Mouse (Mus musculus) lung, postnatal 0 days (tissue): ENCODE measurements around the gene Slc2a1. TPM values are rescaled to one million over a fixed set of nuclear protein-coding genes. Genes with fewer than 3 reads are reported as not detected.

Source experiments
- ATAC-seq: fragments of 200-750 bp; cut with Nextera tagmentation; 2 replicates; pipeline ENCODE4 v1.8.0; 2017; ENCODE audit warnings: moderate library complexity
- DNase-seq: peaks from one replicate; pipeline ENCODE4 v3.0.0-alpha.2; 2016; ENCODE audit warnings: low spot score
- H3K27ac ChIP-seq: fragments of 300-500 bp; sonication (generic); 2 replicates; pipeline ENCODE4 v1.5.1; 2014; ENCODE audit warnings: antibody characterized with exemption, mild to moderate bottlenecking, low read length, mixed read lengths
- H3K27me3 ChIP-seq: fragments of 300-500 bp; sonication (generic); replicated peaks from 2 replicates; pipeline ENCODE4 v1.6.1; 2014; ENCODE audit warnings: low read length, mixed read lengths; ENCODE audit not compliant: insufficient read depth
- H3K36me3 ChIP-seq: fragments of 300-500 bp; sonication (generic); 2 replicates; pipeline ENCODE4 v1.6.1; 2014; ENCODE audit warnings: low read length, mixed read lengths; ENCODE audit not compliant: insufficient read depth
- H3K4me1 ChIP-seq: fragments of 300-500 bp; sonication (generic); 2 replicates; pipeline ENCODE4 v1.6.1; 2014; ENCODE audit warnings: antibody characterized with exemption, low read depth, low read length, mixed read lengths; ENCODE audit not compliant: insufficient read depth
- H3K4me2 ChIP-seq: fragments of 300-500 bp; sonication (generic); replicated peaks from 2 replicates; pipeline ENCODE4 v1.6.1; 2014; ENCODE audit warnings: low read depth, mild to moderate bottlenecking, low read length, moderate library complexity, mixed read lengths
- H3K4me3 ChIP-seq: fragments of 300-500 bp; sonication (generic); 2 replicates; pipeline ENCODE4 v1.5.1; 2014; ENCODE audit warnings: low read depth, low read length
- H3K9ac ChIP-seq: fragments of 300-500 bp; sonication (generic); replicated peaks from 2 replicates; pipeline ENCODE4 v1.6.1; 2014; ENCODE audit warnings: low read depth, mild to moderate bottlenecking
- H3K9me3 ChIP-seq: fragments of 300-500 bp; sonication (generic); 2 replicates; pipeline ENCODE4 v1.6.1; 2016; ENCODE audit warnings: low read length, mixed read lengths
- CTCF ChIP-seq: IDR thresholded peaks from 2 replicates; pipeline ENCODE4 v1.5.1; 2016; ENCODE audit warnings: antibody characterized with exemption, mild to moderate bottlenecking
- EP300 ChIP-seq: IDR thresholded peaks from 2 replicates; pipeline ENCODE4 v1.6.1; 2016; ENCODE audit warnings: antibody characterized with exemption, mild to moderate bottlenecking, control low read depth
- WGBS: fragments of 180-500 bp; shearing (Covaris S2); extraction: QIAGEN DNeasy Blood & Tissue Kit; methylation state at CpG from one replicate; pipeline ENCODE4 v1.1.7; 2014; 5-methylcytosine and 5-hydroxymethylcytosine counted together
- polyA plus RNA-seq: library from polyadenylated mRNA; unstranded; fragments of >200 nt; fragmentation: Nextera tagmentation; extraction: Ambion mirVana; gene quantifications from 2 replicates; pipeline ENCODE4 v1.2.1, GENCODE M21; 2015

Gene Slc2a1
- polyA plus RNA-seq, 1 experiment from 2014 or later = 16.7 TPM

DNA sequence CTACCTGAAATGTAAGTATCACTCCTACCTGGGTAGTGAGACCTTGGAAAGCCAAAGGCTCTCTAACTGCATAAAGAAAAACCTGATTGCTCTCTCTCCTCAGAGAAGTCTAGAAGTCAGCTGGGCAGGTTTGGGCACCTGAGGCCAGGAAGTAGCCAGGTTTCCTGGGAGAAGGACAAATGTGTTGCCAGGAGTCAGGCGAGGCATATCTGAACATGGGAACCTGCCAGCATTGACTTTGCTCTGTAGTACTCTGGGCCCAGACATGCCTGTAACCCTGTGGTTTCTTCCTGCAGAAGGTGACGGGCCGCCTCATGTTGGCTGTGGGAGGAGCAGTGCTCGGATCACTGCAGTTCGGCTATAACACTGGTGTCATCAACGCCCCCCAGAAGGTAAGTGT lies 11.6 kb downstream of the Slc2a1 start:
- TF ChIP-seq EP300 (no peak), CTCF (no peak)
- no peak for DNase-seq
- Histone ChIP-seq H3K4me1 (peaks cover 14% of the 10 kb centered on the region; the same call in 1 of the 2 replicates), H3K4me2 (no peak overlapping the region), H3K27me3 (no peaks in the 10 kb centered on the region), H3K36me3 (peaks cover 5% of the 10 kb centered on the region; the same call in 1 of the 2 replicates), H3K9ac (no peak overlapping the region), H3K4me3 (no peak overlapping the region), H3K27ac (no peak overlapping the region), H3K9me3 (no peaks in the 10 kb centered on the region)
- WGBS = 88% methylated on average over 6 of the region's 6 CpGs
- no peak for ATAC-seq

GRCm38 (mm10) chr4:119121249-119121648 lies 12.7 kb downstream of the Slc2a1 start:
- no peak for TF ChIP-seq CTCF
- TF ChIP-seq EP300 = no peak
- Histone ChIP-seq H3K4me1 (peaks cover 10% of the 10 kb centered on the region; the same call in 1 of the 2 replicates), H3K27me3 (no peaks in the 10 kb centered on the region), H3K27ac (no peak overlapping the region), H3K9ac (no peak overlapping the region), H3K36me3 (peaks cover 5% of the 10 kb centered on the region; the same call in 1 of the 2 replicates), H3K4me2 (no peak overlapping the region), H3K4me3 (no peak overlapping the region), H3K9me3 (no peaks in the 10 kb centered on the region)
- DNase-seq (peak; percentile 84), ATAC-seq (peak; percentile 54)
- 35% methylated on average over 4 of the region's 4 CpGs for WGBS

- Histone ChIP-seq H3K4me2 (no peak overlapping the region), H3K4me1 (peaks cover 7% of the 10 kb centered on the region; the same call in 1 of the 2 replicates), H3K9ac (no peak overlapping the region), H3K27ac (peak overlapping the region; percentile 71), H3K27me3 (no peaks in the 10 kb centered on the region), H3K36me3 (peaks cover 5% of the 10 kb centered on the region; the same call in 1 of the 2 replicates), H3K9me3 (no peaks in the 10 kb centered on the region), H3K4me3 (no peak overlapping the region)
- 49% methylated on average over 2 of the region's 2 CpGs for WGBS
- peak; percentile 51 for ATAC-seq
- peak; percentile 42 for DNase-seq
- TF ChIP-seq EP300 (no peak), CTCF (no peak)
These were observed 16.3 kb downstream of the Slc2a1 start for GRCm38 (mm10) chr4:119124771-119125273.

DNA sequence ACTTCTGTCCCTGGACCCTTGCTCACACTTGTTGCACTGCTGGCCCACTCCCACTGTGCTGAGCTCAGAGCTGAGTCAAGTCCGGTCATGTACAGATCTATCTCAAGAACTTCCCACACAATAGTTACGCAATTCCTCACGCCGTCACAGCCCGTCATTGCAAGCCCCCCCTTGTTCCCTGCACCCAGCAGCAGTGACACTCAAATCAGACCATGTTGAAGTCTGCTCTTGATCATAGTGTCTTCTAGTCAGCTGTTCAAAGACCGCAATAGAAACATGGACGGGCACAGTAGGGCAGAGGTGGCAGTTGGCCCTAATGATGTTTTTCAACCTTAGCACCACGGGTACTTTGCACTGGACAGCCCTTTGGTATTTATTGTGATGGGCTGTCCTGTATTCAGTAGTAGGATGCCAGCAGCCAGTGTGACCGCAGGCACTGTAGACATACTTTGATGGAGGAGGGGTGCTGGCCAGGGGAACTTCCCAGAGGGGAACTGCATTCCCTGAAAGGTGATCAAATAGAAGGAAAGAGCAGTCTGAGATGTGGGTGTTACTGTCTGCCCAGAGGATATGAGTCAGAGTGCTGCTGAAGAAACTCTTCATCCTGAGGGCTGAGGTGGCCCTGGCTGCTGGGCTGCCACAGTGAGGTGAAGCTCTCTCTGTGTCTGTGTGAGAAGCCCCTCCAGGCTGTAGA lies 17.2 kb downstream of the Slc2a1 start:
- 47% methylated on average over 9 of the region's 9 CpGs for WGBS
- peaks cover 7% of the 10 kb centered on the region; the same call in 1 of the 2 replicates for H3K4me1 ChIP-seq
- no peak overlapping the region for H3K9ac ChIP-seq
- H3K27me3 ChIP-seq = no peaks in the 10 kb centered on the region
- no peaks in the 10 kb centered on the region for H3K9me3 ChIP-seq
- DNase-seq (peak; percentile 64), ATAC-seq (peak; percentile 60)
- H3K36me3 ChIP-seq = peaks cover 5% of the 10 kb centered on the region; the same call in 1 of the 2 replicates
- TF ChIP-seq EP300 (peak; percentile 41), CTCF (no peak)
- H3K27ac ChIP-seq = peak overlapping the region; percentile 71; the same call in 1 of the 2 replicates
- no peak overlapping the region for H3K4me3 ChIP-seq
- no peak overlapping the region for H3K4me2 ChIP-seq

DNA sequence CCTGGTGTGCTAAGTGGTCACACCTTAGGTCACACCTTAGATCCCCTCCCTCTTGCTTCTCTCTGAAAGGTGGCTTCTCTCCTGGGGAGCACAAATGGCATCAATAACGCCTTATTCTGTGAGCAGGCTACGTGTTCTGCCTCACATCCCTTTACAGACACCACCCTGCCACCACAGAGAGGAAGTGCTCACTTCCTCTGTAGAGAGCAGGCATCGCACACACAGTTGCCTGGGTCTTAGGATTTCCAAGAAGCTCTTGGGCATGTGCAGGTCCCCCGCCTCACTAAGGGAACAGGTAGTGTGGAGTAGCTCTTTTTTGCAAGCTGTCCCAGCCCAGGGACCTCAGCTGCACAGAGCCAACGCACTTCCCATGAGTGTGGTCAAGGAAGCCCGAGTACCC lies 18.7 kb downstream of the Slc2a1 start:
- Histone ChIP-seq H3K36me3 (peaks cover 5% of the 10 kb centered on the region; the same call in 1 of the 2 replicates), H3K9me3 (no peaks in the 10 kb centered on the region), H3K4me2 (no peak overlapping the region), H3K4me1 (peaks cover 7% of the 10 kb centered on the region; the same call in 1 of the 2 replicates), H3K4me3 (no peak overlapping the region), H3K9ac (no peak overlapping the region), H3K27ac (0 out of 2 replicates have a peak overlapping the region, but pooled peaks have one; percentile 51), H3K27me3 (no peaks in the 10 kb centered on the region)
- no peak for TF ChIP-seq CTCF
- no peak for TF ChIP-seq EP300
- peak; percentile 44 for DNase-seq
- WGBS = 58% methylated on average over 6 of the region's 6 CpGs
- peak; percentile 35 for ATAC-seq

DNA sequence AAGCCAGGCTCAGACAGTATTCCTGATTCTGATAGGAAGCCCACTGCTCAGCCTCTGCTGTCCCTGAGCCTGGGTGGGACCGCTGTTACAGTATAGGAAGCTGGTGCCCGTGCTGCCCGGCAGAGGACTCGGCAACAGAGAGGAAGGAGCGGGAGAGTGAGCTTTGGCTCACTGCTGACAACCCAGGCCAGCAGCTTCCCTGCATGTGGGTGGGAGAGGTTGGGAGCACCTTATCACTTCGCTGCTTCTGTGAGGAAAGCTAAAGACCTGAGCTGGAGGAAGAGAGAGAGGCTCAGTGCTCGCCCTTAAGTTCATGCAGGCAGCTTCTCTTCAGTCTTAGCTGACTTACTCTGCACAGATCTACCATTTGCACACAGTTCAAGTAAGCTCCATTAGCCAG lies 20.0 kb downstream of the Slc2a1 start:
- Histone ChIP-seq H3K9ac (no peak overlapping the region), H3K27me3 (no peaks in the 10 kb centered on the region), H3K27ac (no peak overlapping the region), H3K36me3 (peaks cover 4% of the 10 kb centered on the region; the same call in 1 of the 2 replicates), H3K4me1 (peaks cover 7% of the 10 kb centered on the region; the same call in 1 of the 2 replicates), H3K9me3 (no peaks in the 10 kb centered on the region), H3K4me2 (no peak overlapping the region), H3K4me3 (no peak overlapping the region)
- no peak for TF ChIP-seq EP300
- no peak for TF ChIP-seq CTCF
- DNase-seq (no peak), ATAC-seq (no peak)
- WGBS = 80% methylated on average over 7 of the region's 7 CpGs
